Comparison of ENCODE assay signal across 21 mouse cellular contexts in genomic region chr11:111054854-111055822, GRCm38 (mm10). TPM values are rescaled to one million over a fixed set of nuclear protein-coding genes. Genes with fewer than 3 reads are reported as not detected.
DNase-seq lines count a peak whose midpoint lies in the region; ATAC-seq and TF ChIP-seq lines count a peak whose summit lies in the region.
"Had no signal": no experiment of that assay in that cellular context is flagged by ENCODE, and none has a peak within 500 bp of the region (broad histone marks: within the 10 kb centered on the region; RNA-seq: fewer than 3 reads in every experiment).

No protein-coding gene starts in this region.

- POLR2A ChIA-PET in Patski (lab: Charles Lee): no interaction called here

- no peaks in the 10 kb centered on the region for H3K27me3 ChIP-seq in Patski
- H3K27me3 ChIP-seq: heart, embryonic 15.5 days; lung, embryonic 15.5 days; midbrain, embryonic 13.5 days; stomach, embryonic 15.5 days had no signal

- no peak for TF ChIP-seq POLR2A in cortical plate, adult 2 months (IDR thresholded peaks at IDR 0.05; ENCODE audit: extremely low read depth, insufficient read depth, low read length)

- H3K27ac ChIP-seq in layer of hippocampus, adult 2 months: peak overlapping the region; percentile 39; the same call in 1 of the 2 replicates
- H3K27ac ChIP-seq in cortical plate, adult 2 months (ENCODE audit: insufficient read depth, low read length): peak overlapping the region; percentile 48; the same call in 1 of the 2 replicates
- H3K27ac ChIP-seq: liver, embryonic 14.5 days; lung, embryonic 15.5 days; macrophage; midbrain, embryonic 13.5 days; stomach, embryonic 15.5 days had no signal

- peaks cover 4% of the 10 kb centered on the region; the same call in 1 of the 2 replicates for H3K4me1 ChIP-seq in cortical plate, adult 2 months (ENCODE audit: control insufficient read depth, insufficient read depth, low read length)
- H3K4me1 ChIP-seq: heart, embryonic 15.5 days; lung, embryonic 15.5 days; stomach, embryonic 15.5 days had no signal

- peak; percentile 93 for ATAC-seq in Patski
- peak; percentile 45; the same call in 1 of the 2 replicates for ATAC-seq in neutrophil, adult 5-6 weeks (ENCODE audit: extremely low read depth, insufficient number of reproducible peaks, low FRiP score, poor library complexity, severe bottlenecking)
- ATAC-seq: hindbrain, embryonic 16.5 days; midbrain, embryonic 13.5 days had no signal

- in situ Hi-C loops in Patski (cut with MboI; ENCODE audit: low pct_unique_long_range_greater_than_20kb): loop anchor here (5.0 kb wide), 1 partner anchor 513 kb away; no protein-coding TSS in a partner anchor

- DNase-seq in layer of hippocampus, adult 2 months (ENCODE audit: low spot score in 2 of 2): peak; percentile 35 to 37
- no peak for DNase-seq in layer of hippocampus, adult 9-10 months (ENCODE audit: low spot score)
- no peak for DNase-seq in Patski (ENCODE audit: low read depth, low spot score)
- DNase-seq in ovary, postnatal 36 days (ENCODE audit: low spot score): no peak
- no peak for DNase-seq in kidney, adult 18-20 months
- DNase-seq: cerebellum, adult 2 months; embryo, embryonic 11 days; gastrocnemius, postnatal 14 days; heart, postnatal 4 days; kidney, adult 2 months; kidney, postnatal 14 days had no signal

- H3K4me3 ChIP-seq in layer of hippocampus, adult 2 months: no peak overlapping the region
- H3K4me3 ChIP-seq in cortical plate, adult 2 months (ENCODE audit: insufficient read depth, low read length): no peak overlapping the region
- H3K4me3 ChIP-seq: heart, embryonic 15.5 days; lung, embryonic 15.5 days; midbrain, embryonic 13.5 days; stomach, embryonic 15.5 days had no signal

- CTCF ChIA-PET in Patski (lab: Charles Lee): interaction anchor here (1.3 to 2.3 kb wide), 3 partner anchors 10 to 517 kb away, joined by 6 to 12 read pairs (median 6); partner anchors contain the start of gene Kcnj2

- TF ChIP-seq CTCF in layer of hippocampus, adult 2 months (conservative IDR thresholded peaks at IDR 0.05): no peak
- TF ChIP-seq CTCF in Patski (IDR thresholded peaks at IDR 0.05): no peak
- TF ChIP-seq CTCF in cortical plate, adult 2 months (IDR thresholded peaks at IDR 0.05; ENCODE audit: extremely low read depth, insufficient read depth, low read length): no peak

RNA-seq across cellular contexts. Expression of gene Kcnj2, which starts 10.8 kb away (rescaled TPM):
- 10 to 100 TPM in 1 of 2 experiments, 1 to 10 TPM in 1; 9.6 to 10.2 TPM for total RNA-seq in layer of hippocampus, adult 2 months (2021)
- polyA plus RNA-seq in Patski (2021): 1.3 TPM
- polyA plus RNA-seq in cortical plate, adult 2 months (2012; rRNA removed): 11.4 and 11.9 TPM in 2 replicates
- 68.8 and 69.0 TPM in 2 replicates for total RNA-seq in neutrophil, adult 5-6 weeks (2017)
- polyA plus RNA-seq: G1E had no signal

Comparison
In these comparisons a context has a peak if more than half of its experiments do, and no peak if none do; other contexts are left out.
1. DNase-seq: peak in layer of hippocampus, adult 2 months (2 of 2); none in layer of hippocampus, adult 9-10 months (single experiment), Patski (single experiment), ovary, postnatal 36 days (single experiment) and kidney, adult 18-20 months (single experiment).